Mouse (Mus musculus): ENCODE measurements around the gene Mmadhc. TPM values are rescaled to one million over a fixed set of nuclear protein-coding genes. Genes with fewer than 3 reads are reported as not detected.

Gene Mmadhc
- 167 and 172 TPM in 2 replicates for polyA plus RNA-seq (2016; fragmentation: Nextera tagmentation; extraction: Ambion mirVana)

GRCm38 (mm10) chr2:50296109-50296986 is at the start of gene Mmadhc:
Gene Mmadhc, minus strand, starts transcription at chr2:50296801.
- peak; percentile 96 for ATAC-seq (ENCODE audit: insufficient number of reproducible peaks, insufficient read depth, low FRiP score, low TSS enrichment, low read depth)
- under 1% methylated on average over 57 of the region's 58 CpGs for WGBS
- H3K27ac ChIP-seq, result peak within 1 kb of the TSS; percentile 87
- H3K27me3 ChIP-seq, result no peaks in the 10 kb centered on the region
- peaks cover 7% of the 10 kb centered on the region for H3K36me3 ChIP-seq
- H3K4me1 ChIP-seq (replicated peaks), result peaks cover 24% of the 10 kb centered on the region
- H3K9ac ChIP-seq (replicated peaks), result peak within 1 kb of the TSS; percentile 87
- H3K4me3 ChIP-seq (replicated peaks), result peak within 1 kb of the TSS; percentile 89
- no peaks in the 10 kb centered on the region for H3K9me3 ChIP-seq
- H3K4me2 ChIP-seq, result peak within 1 kb of the TSS; percentile 80

GRCm38 (mm10) chr2:50343598-50343997 is 47.0 kb upstream of the Mmadhc start:
- Histone ChIP-seq H3K36me3 (no peaks in the 10 kb centered on the region), H3K4me3 (replicated peaks) (no peak overlapping the region), H3K9me3 (no peaks in the 10 kb centered on the region), H3K9ac (replicated peaks) (no peak overlapping the region), H3K4me2 (no peak overlapping the region), H3K27me3 (no peaks in the 10 kb centered on the region), H3K27ac (no peak overlapping the region), H3K4me1 (replicated peaks) (peaks cover 8% of the 10 kb centered on the region)
- ATAC-seq (ENCODE audit: insufficient number of reproducible peaks, insufficient read depth, low FRiP score, low TSS enrichment, low read depth), result no peak
- WGBS, result 46% methylated on average over 8 of the region's 8 CpGs

GRCm38 (mm10) chr2:50339061-50339460 is 42.5 kb upstream of the Mmadhc start:
- Histone ChIP-seq H3K27ac (no peak overlapping the region), H3K9me3 (no peaks in the 10 kb centered on the region), H3K4me3 (replicated peaks) (no peak overlapping the region), H3K9ac (replicated peaks) (no peak overlapping the region), H3K4me2 (no peak overlapping the region), H3K27me3 (no peaks in the 10 kb centered on the region), H3K4me1 (replicated peaks) (no peaks in the 10 kb centered on the region; the same call in 1 of the 2 replicates), H3K36me3 (no peaks in the 10 kb centered on the region)
- no peak for ATAC-seq (ENCODE audit: insufficient number of reproducible peaks, insufficient read depth, low FRiP score, low TSS enrichment, low read depth)
- 83% methylated on average over 3 of the region's 3 CpGs for WGBS

- H3K36me3 ChIP-seq, result no peaks in the 10 kb centered on the region
- ATAC-seq (ENCODE audit: insufficient number of reproducible peaks, insufficient read depth, low FRiP score, low TSS enrichment, low read depth), result no peak
- WGBS, result 52% methylated on average over 1 of the region's 1 CpGs
Measured at GRCm38 (mm10) chr2:50337596-50337995, 41.0 kb upstream of the Mmadhc start.

GRCm38 (mm10) chr2:50331716-50332270 is 35.2 kb upstream of the Mmadhc start:
- no peak overlapping the region for H3K9ac ChIP-seq (replicated peaks)
- H3K9me3 ChIP-seq, result no peaks in the 10 kb centered on the region
- H3K27ac ChIP-seq, result no peak overlapping the region
- H3K36me3 ChIP-seq, result no peaks in the 10 kb centered on the region
- 49% methylated on average over 5 of the region's 5 CpGs for WGBS
- H3K4me3 ChIP-seq (replicated peaks), result no peak overlapping the region
- H3K27me3 ChIP-seq, result no peaks in the 10 kb centered on the region
- no peaks in the 10 kb centered on the region; the same call in 1 of the 2 replicates for H3K4me1 ChIP-seq (replicated peaks)
- no peak overlapping the region for H3K4me2 ChIP-seq
- ATAC-seq (ENCODE audit: insufficient number of reproducible peaks, insufficient read depth, low FRiP score, low TSS enrichment, low read depth), result no peak

More at GRCm38 (mm10) chr2:50337596-50337995, 41.0 kb upstream of the Mmadhc start:
- Histone ChIP-seq H3K27me3 (no peaks in the 10 kb centered on the region), H3K9ac (replicated peaks) (no peak overlapping the region), H3K4me1 (replicated peaks) (no peaks in the 10 kb centered on the region), H3K4me2 (no peak overlapping the region), H3K4me3 (replicated peaks) (no peak overlapping the region), H3K27ac (no peak overlapping the region), H3K9me3 (no peaks in the 10 kb centered on the region)

- Histone ChIP-seq H3K36me3 (no peaks in the 10 kb centered on the region), H3K4me2 (no peak overlapping the region), H3K27ac (no peak overlapping the region), H3K4me1 (replicated peaks) (no peaks in the 10 kb centered on the region; the same call in 1 of the 2 replicates), H3K9ac (replicated peaks) (no peak overlapping the region), H3K9me3 (no peaks in the 10 kb centered on the region), H3K4me3 (replicated peaks) (no peak overlapping the region), H3K27me3 (no peaks in the 10 kb centered on the region)
- no peak for ATAC-seq (ENCODE audit: insufficient number of reproducible peaks, insufficient read depth, low FRiP score, low TSS enrichment, low read depth)
- 27% methylated on average over 4 of the region's 4 CpGs for WGBS
Measured at GRCm38 (mm10) chr2:50328181-50328580, 31.6 kb upstream of the Mmadhc start.

- no peak overlapping the region for H3K9ac ChIP-seq (replicated peaks)
- 82% methylated on average over 7 of the region's 7 CpGs for WGBS
- no peaks in the 10 kb centered on the region for H3K27me3 ChIP-seq
- no peaks in the 10 kb centered on the region for H3K9me3 ChIP-seq
- no peak for ATAC-seq (ENCODE audit: insufficient number of reproducible peaks, insufficient read depth, low FRiP score, low TSS enrichment, low read depth)
- H3K4me2 ChIP-seq, result no peak overlapping the region
- no peak overlapping the region for H3K4me3 ChIP-seq (replicated peaks)
- no peaks in the 10 kb centered on the region; the same call in 1 of the 2 replicates for H3K4me1 ChIP-seq (replicated peaks)
- H3K36me3 ChIP-seq, result no peaks in the 10 kb centered on the region
- no peak overlapping the region for H3K27ac ChIP-seq
Measured at GRCm38 (mm10) chr2:50324799-50325198, 28.2 kb upstream of the Mmadhc start.

GRCm38 (mm10) chr2:50306663-50307320 is 10.2 kb upstream of the Mmadhc start:
- no peak overlapping the region for H3K4me3 ChIP-seq (replicated peaks)
- H3K9ac ChIP-seq (replicated peaks), result no peak overlapping the region
- peaks cover 5% of the 10 kb centered on the region; the same call in 1 of the 2 replicates for H3K4me1 ChIP-seq (replicated peaks)
- H3K9me3 ChIP-seq, result no peaks in the 10 kb centered on the region
- H3K27ac ChIP-seq, result no peak overlapping the region
- 29% methylated on average over 9 of the region's 9 CpGs for WGBS
- ATAC-seq (ENCODE audit: insufficient number of reproducible peaks, insufficient read depth, low FRiP score, low TSS enrichment, low read depth), result no peak
- H3K4me2 ChIP-seq, result peak overlapping the region; percentile 28; the same call in 1 of the 2 replicates
- H3K36me3 ChIP-seq, result no peaks in the 10 kb centered on the region
- no peaks in the 10 kb centered on the region for H3K27me3 ChIP-seq

GRCm38 (mm10) chr2:50304824-50305577 is 8.4 kb upstream of the Mmadhc start:
- 57% methylated on average over 1 of the region's 1 CpGs for WGBS
- H3K4me1 ChIP-seq (replicated peaks), result peaks cover 5% of the 10 kb centered on the region
- no peak overlapping the region for H3K9ac ChIP-seq (replicated peaks)
- ATAC-seq (ENCODE audit: insufficient number of reproducible peaks, insufficient read depth, low FRiP score, low TSS enrichment, low read depth), result no peak
- H3K4me2 ChIP-seq, result no peak overlapping the region
- no peaks in the 10 kb centered on the region for H3K9me3 ChIP-seq
- H3K4me3 ChIP-seq (replicated peaks), result no peak overlapping the region
- H3K27me3 ChIP-seq, result no peaks in the 10 kb centered on the region
- no peak overlapping the region for H3K27ac ChIP-seq
- no peaks in the 10 kb centered on the region for H3K36me3 ChIP-seq

GRCm38 (mm10) chr2:50296987-50297350 is 368 bp upstream of the Mmadhc start:
- Histone ChIP-seq H3K9me3 (no peaks in the 10 kb centered on the region), H3K4me3 (replicated peaks) (peak overlapping the region; percentile 89), H3K27me3 (no peaks in the 10 kb centered on the region), H3K4me1 (replicated peaks) (peaks cover 24% of the 10 kb centered on the region), H3K4me2 (peak overlapping the region; percentile 80), H3K36me3 (peaks cover 6% of the 10 kb centered on the region; the same call in 1 of the 2 replicates), H3K9ac (replicated peaks) (0 out of 2 replicates have a peak overlapping the region, but pooled peaks have one; percentile 40), H3K27ac (no peak overlapping the region)
- 3% methylated on average over 9 of the region's 9 CpGs for WGBS
- ATAC-seq (ENCODE audit: insufficient number of reproducible peaks, insufficient read depth, low FRiP score, low TSS enrichment, low read depth), result no peak

Data from limb, embryonic 12.5 days (tissue).